Mouse (Mus musculus) heart, embryonic 11.5 days (tissue): ENCODE data around the gene Olfr259. TPM values are rescaled to one million over a fixed set of nuclear protein-coding genes. Genes with fewer than 3 reads are reported as not detected.

Experiments used
- ATAC-seq: fragments of 200-750 bp; cut with Nextera tagmentation; replicated peaks from 2 replicates; pipeline ENCODE4 v1.8.0; 2017; ENCODE audit warnings: moderate library complexity; ENCODE audit not compliant: insufficient number of reproducible peaks, low FRiP score, low TSS enrichment
- H3K27ac ChIP-seq: fragments of 300-500 bp; sonication (generic); 2 replicates; pipeline ENCODE4 v1.5.1; 2014; ENCODE audit warnings: mild to moderate bottlenecking, low read depth, low read length
- H3K27me3 ChIP-seq: fragments of 300-500 bp; sonication (generic); 2 replicates; pipeline ENCODE4 v1.6.1; 2014; ENCODE audit warnings: mild to moderate bottlenecking, low read length, mixed read lengths; ENCODE audit not compliant: control insufficient read depth, insufficient read depth
- H3K36me3 ChIP-seq: fragments of 300-500 bp; sonication (generic); 2 replicates; pipeline ENCODE4 v1.6.1; 2014; ENCODE audit warnings: mild to moderate bottlenecking, low read length, moderate library complexity, mixed read lengths; ENCODE audit not compliant: control insufficient read depth, insufficient read depth
- H3K4me1 ChIP-seq: fragments of 300-500 bp; sonication (generic); 2 replicates; pipeline ENCODE4 v1.6.1; 2014; ENCODE audit warnings: low read length; ENCODE audit not compliant: control insufficient read depth, insufficient read depth
- H3K4me2 ChIP-seq: fragments of 300-500 bp; sonication (generic); 2 replicates; pipeline ENCODE4 v1.6.1; 2014; ENCODE audit warnings: mild to moderate bottlenecking, moderate library complexity
- H3K4me3 ChIP-seq: fragments of 300-500 bp; sonication (generic); 2 replicates; pipeline ENCODE4 v1.5.1; 2014; ENCODE audit warnings: low read depth, low read length
- H3K9ac ChIP-seq: fragments of 300-500 bp; sonication (generic); 2 replicates; pipeline ENCODE4 v1.6.1; 2014; ENCODE audit warnings: mild to moderate bottlenecking, low read depth, low read length, moderate library complexity
- H3K9me3 ChIP-seq: fragments of 300-500 bp; sonication (generic); replicated peaks from 2 replicates; pipeline ENCODE4 v1.6.1; 2016; ENCODE audit warnings: low read length; ENCODE audit not compliant: control insufficient read depth
- WGBS: fragments of 180-500 bp; shearing (Covaris S2); extraction: QIAGEN DNeasy Blood & Tissue Kit; methylation state at CpG from one replicate; pipeline ENCODE4 v1.1.7; 2014; ENCODE audit not compliant: insufficient replicate concordance; 5-methylcytosine and 5-hydroxymethylcytosine counted together
- polyA plus RNA-seq: library from polyadenylated mRNA; unstranded; fragments of >200 nt; fragmentation: Nextera tagmentation; extraction: Ambion mirVana; gene quantifications from 2 replicates; pipeline ENCODE4 v1.2.1, GENCODE M21; 2014

Olfr259 gene
- not detected in 2 replicates for polyA plus RNA-seq

DNA sequence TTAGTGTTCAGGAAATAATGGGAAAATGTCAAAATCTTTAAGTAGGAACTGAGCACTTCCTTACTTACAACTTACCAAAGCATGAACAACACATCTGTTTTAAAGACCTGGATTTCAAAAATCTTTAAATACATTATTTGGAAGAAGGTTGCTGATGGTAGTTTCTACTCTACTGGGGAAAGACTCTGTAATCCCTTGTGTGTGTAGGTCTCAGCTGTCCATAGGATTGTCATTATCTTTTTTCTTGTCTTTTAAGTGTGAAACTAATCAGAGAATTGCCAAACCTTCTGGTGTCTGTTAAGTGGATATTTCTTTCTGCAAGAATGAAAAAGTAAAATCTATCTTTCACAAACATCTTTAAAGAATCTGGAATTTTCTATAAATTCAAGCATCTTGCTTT is at the start of gene Olfr259:
TSS of gene Olfr259 (minus strand) at position 101 of the 400 bp plus-strand sequence.
- no peak within 1 kb of the TSS for H3K27ac ChIP-seq
- no peak for ATAC-seq
- H3K9ac ChIP-seq: no peak within 1 kb of the TSS
- H3K36me3 ChIP-seq: no peaks in the 10 kb centered on the region
- no peaks in the 10 kb centered on the region for H3K27me3 ChIP-seq
- H3K4me1 ChIP-seq: no peaks in the 10 kb centered on the region
- H3K4me3 ChIP-seq: no peak within 1 kb of the TSS
- H3K9me3 ChIP-seq: no peaks in the 10 kb centered on the region
- no peak within 1 kb of the TSS for H3K4me2 ChIP-seq

DNA sequence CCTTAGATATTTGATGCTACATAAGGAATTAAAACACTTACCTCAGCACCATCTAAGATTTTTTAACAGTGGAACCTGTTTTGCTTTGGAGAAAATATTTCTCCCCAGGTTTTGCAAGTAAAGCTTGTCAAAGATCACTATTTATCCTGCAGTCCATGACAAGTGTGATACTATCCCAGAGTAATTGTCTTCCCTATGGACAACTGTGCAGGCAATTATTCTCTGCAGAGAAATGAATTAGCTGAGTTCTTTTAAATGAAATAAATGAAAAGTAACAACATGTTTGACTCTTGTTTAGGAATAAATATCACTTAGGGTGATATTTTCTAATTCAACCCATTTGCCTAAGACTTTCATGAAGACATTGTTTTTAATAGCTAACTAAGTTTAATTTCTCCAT is 38.2 kb upstream of the Olfr259 start, which contains the start of gene Olfr1111:
TSS of gene Olfr1111 (minus strand) at position 101 of the 400 bp plus-strand sequence.
- no peak within 1 kb of the TSS for H3K9ac ChIP-seq
- H3K4me2 ChIP-seq: no peak within 1 kb of the TSS
- H3K9me3 ChIP-seq: no peaks in the 10 kb centered on the region
- ATAC-seq: no peak
- no peaks in the 10 kb centered on the region for H3K36me3 ChIP-seq
- no peaks in the 10 kb centered on the region for H3K27me3 ChIP-seq
- no peak within 1 kb of the TSS for H3K4me3 ChIP-seq
- no peaks in the 10 kb centered on the region for H3K4me1 ChIP-seq
- H3K27ac ChIP-seq: no peak within 1 kb of the TSS

DNA sequence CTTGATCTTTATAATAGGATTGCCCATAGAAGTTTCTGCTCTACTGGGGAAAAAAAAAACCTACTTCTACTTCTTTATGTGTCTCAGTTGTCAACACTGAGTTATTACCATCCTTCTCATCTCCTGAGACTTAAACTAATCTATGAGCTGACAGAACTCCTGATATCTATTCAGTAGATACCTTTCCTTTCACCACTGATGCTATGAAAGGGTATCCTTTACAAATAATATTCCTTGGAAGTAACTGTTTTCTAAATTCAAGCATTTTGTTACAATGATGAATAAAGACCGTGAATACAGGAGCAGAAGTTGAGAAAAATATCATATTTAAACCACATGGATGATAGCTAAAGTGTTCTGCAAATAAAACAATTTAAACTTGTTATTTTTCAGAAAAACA is 25.8 kb upstream of the Olfr259 start, which contains the start of gene Olfr1110:
TSS of gene Olfr1110 (minus strand) at position 101 of the 400 bp plus-strand sequence.
- no peak within 1 kb of the TSS for H3K9ac ChIP-seq
- H3K4me3 ChIP-seq: no peak within 1 kb of the TSS
- no peaks in the 10 kb centered on the region for H3K27me3 ChIP-seq
- H3K27ac ChIP-seq: no peak within 1 kb of the TSS
- H3K4me2 ChIP-seq: no peak within 1 kb of the TSS
- H3K36me3 ChIP-seq: no peaks in the 10 kb centered on the region
- no peaks in the 10 kb centered on the region for H3K4me1 ChIP-seq
- no peak for ATAC-seq
- WGBS: 67% methylated on average over 1 of the region's 1 CpGs
- no peaks in the 10 kb centered on the region for H3K9me3 ChIP-seq

DNA sequence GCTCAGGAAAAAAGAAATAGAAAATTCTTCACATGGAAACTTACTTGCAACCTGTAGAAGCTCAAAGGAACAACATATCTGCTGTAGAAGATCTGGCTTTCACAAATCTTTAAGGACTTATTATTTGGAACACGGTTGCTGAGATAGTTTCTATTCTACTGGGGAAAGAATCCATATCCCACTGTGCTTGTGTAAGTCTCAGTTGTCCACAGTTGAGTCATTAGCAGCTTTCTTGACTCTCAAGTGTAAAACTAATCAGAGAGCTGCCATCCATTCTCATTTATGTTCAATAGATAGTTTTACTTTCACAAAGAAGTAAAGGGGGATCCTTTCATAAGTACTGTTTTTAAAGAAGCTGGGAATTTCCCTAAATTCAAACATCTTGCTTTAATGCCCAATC is 18.5 kb downstream of the Olfr259 start, which contains the start of gene Olfr1109:
TSS of gene Olfr1109 (minus strand) at position 101 of the 400 bp plus-strand sequence.
- ATAC-seq: no peak
- H3K27ac ChIP-seq: no peak within 1 kb of the TSS
- no peaks in the 10 kb centered on the region for H3K9me3 ChIP-seq
- no peak within 1 kb of the TSS for H3K4me3 ChIP-seq
- H3K36me3 ChIP-seq: no peaks in the 10 kb centered on the region
- no peaks in the 10 kb centered on the region for H3K4me1 ChIP-seq
- no peaks in the 10 kb centered on the region for H3K27me3 ChIP-seq
- H3K9ac ChIP-seq: no peak within 1 kb of the TSS
- 68% methylated on average over 1 of the region's 1 CpGs for WGBS
- H3K4me2 ChIP-seq: no peak within 1 kb of the TSS

DNA sequence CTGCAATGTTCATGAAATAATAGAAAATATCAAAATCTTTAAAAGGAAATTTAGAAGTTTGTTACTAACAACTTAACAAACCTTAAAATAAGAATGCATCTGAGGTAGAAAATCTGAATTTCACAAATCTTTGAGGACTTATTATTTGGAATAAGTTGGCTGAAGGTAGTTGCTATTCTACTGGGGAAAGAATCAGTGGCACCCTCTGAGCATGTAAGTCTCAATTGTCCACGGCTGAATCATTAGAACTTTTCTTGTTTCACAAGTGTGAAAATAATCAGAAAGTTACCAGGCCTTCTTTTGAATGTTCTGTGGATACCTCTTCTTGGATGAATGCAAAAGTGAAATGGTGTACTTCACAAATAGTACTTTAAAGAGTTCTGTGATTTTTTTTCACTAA is 38.6 kb downstream of the Olfr259 start, which contains the start of gene Olfr1107:
TSS of gene Olfr1107 (minus strand) at position 101 of the 400 bp plus-strand sequence.
- H3K9me3 ChIP-seq: no peaks in the 10 kb centered on the region
- H3K27ac ChIP-seq: no peak within 1 kb of the TSS
- H3K9ac ChIP-seq: no peak within 1 kb of the TSS
- no peaks in the 10 kb centered on the region for H3K27me3 ChIP-seq
- no peaks in the 10 kb centered on the region for H3K36me3 ChIP-seq
- 77% methylated on average over 1 of the region's 1 CpGs for WGBS
- no peaks in the 10 kb centered on the region for H3K4me1 ChIP-seq
- H3K4me3 ChIP-seq: no peak within 1 kb of the TSS
- no peak within 1 kb of the TSS for H3K4me2 ChIP-seq
- ATAC-seq: no peak

Other genes starting within 250 kb of the Olfr259 start
- not detected in 2 replicates for gene Gm13723, start 239.8 kb downstream of the Olfr259 start, polyA plus RNA-seq
- gene Olfr1097, start 222.4 kb downstream of the Olfr259 start, polyA plus RNA-seq: not detected in 2 replicates
- gene Olfr1098, start 190.0 kb downstream of the Olfr259 start, polyA plus RNA-seq: not detected in 2 replicates
- gene Olfr1099, start 153.9 kb downstream of the Olfr259 start, polyA plus RNA-seq: not detected in 2 replicates
- gene Olfr1100, start 134.6 kb downstream of the Olfr259 start, polyA plus RNA-seq: not detected in 2 replicates
- not detected in 2 replicates for gene Olfr1101, start 123.3 kb downstream of the Olfr259 start, polyA plus RNA-seq
- gene Olfr1102, start 116.2 kb downstream of the Olfr259 start, polyA plus RNA-seq: not detected in 2 replicates
- gene Olfr1104, start 87.5 kb downstream of the Olfr259 start, polyA plus RNA-seq: not detected in 2 replicates
- gene Olfr1105, start 78.0 kb downstream of the Olfr259 start, polyA plus RNA-seq: not detected in 2 replicates
- gene Olfr1106, start 62.3 kb downstream of the Olfr259 start, polyA plus RNA-seq: not detected in 2 replicates
- not detected in 2 replicates for gene Olfr1107, start 38.8 kb downstream of the Olfr259 start, polyA plus RNA-seq
- not detected in 2 replicates for gene Olfr1109, start 18.6 kb downstream of the Olfr259 start, polyA plus RNA-seq
- gene Olfr1110, start 25.7 kb upstream of the Olfr259 start, polyA plus RNA-seq: not detected in 2 replicates
- not detected in 2 replicates for gene Olfr1111, start 38.1 kb upstream of the Olfr259 start, polyA plus RNA-seq
- not detected in 2 replicates for gene Olfr1112, start 73.2 kb upstream of the Olfr259 start, polyA plus RNA-seq
- gene Olfr1113, start 94.4 kb upstream of the Olfr259 start, polyA plus RNA-seq: not detected in 2 replicates
- gene Olfr1115, start 133.4 kb upstream of the Olfr259 start, polyA plus RNA-seq: not detected in 2 replicates
- gene Olfr1116, start 153.0 kb upstream of the Olfr259 start, polyA plus RNA-seq: not detected in 2 replicates
- gene Olfr1118, start 193.0 kb upstream of the Olfr259 start, polyA plus RNA-seq: not detected in 2 replicates
- gene Olfr1120, start 240.2 kb upstream of the Olfr259 start, polyA plus RNA-seq: not detected in 2 replicates